Mouse (Mus musculus): ENCODE measurements at regions not wholly inside any gene's neighbourhood (a gene's known extent, or its start where the extent isn't known, plus 50 kb on each side); places are given as distances from the start of the nearest gene placed in this dataset.
A peak's percentile ranks its signal among the peaks of the same experiment; 100 is the strongest.

DNA sequence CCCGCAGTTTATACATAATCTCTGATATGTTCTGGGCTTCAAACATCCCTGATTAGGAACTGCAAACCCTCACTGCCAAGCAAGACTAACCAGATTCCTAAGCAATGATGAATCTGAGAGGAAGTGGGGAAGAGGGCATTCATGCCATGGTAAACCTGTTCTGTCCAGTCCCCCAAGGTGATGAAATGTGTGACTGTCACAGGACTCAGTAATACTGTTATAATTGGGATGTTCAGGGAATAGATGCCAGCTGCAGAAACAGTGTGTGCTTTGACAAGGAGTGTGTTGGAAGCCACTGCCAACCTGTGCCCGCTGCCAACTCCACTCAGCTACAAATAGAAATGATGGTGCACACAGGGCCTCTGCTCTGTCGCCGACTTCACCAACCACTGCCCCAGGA is 466.0 kb downstream of the Efna5 start:
- DNase-seq (ENCODE audit: low spot score in 2 of 2): peak; percentile 8 to 26

DNA sequence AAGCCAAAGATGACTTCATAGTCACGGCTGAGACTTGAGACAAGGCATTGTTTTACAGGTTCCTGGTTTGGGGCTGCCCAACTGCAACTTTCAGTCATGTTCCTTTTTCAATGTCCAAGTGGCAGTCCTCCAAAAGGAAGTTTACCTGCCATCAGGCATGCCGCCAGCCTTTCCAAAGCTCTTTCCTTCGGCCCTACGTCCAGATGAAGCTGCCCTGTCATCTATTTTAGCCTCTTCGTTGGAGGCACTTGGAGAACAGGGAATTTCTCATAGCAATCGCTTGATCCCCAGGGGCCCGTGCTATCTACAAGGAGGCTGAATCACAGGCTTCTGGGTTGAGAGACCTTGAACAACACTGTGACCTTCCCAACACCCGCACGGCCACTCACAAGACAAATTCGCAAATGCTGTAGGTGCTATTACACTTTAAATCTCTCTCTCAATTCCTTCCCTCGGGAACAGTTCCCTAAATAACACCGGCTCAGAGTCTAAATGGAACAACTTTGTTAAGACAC is 468.4 kb downstream of the Efna5 start:
- no peak for DNase-seq (ENCODE audit: low spot score in 2 of 2)

DNA sequence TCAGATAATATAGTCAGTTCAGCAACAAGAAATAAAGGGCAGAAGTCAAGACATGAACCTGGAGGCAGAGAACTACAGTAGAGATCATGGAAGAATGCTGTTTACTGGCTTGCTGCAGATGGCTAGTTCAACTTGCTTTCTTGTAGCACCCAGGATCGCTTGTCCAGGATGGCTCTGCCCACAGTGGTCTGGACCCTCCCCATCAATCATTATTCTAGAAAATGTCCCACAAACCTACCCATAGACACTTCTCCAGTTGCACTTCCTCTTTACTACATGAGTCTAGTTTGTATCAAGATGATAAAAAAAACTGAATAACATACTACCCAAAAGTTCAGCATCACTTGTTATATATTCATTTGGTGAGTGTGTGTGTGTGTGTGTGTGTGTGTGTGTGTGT is 477.4 kb downstream of the Efna5 start:
- DNase-seq (ENCODE audit: low spot score in 2 of 2): no peak

DNA sequence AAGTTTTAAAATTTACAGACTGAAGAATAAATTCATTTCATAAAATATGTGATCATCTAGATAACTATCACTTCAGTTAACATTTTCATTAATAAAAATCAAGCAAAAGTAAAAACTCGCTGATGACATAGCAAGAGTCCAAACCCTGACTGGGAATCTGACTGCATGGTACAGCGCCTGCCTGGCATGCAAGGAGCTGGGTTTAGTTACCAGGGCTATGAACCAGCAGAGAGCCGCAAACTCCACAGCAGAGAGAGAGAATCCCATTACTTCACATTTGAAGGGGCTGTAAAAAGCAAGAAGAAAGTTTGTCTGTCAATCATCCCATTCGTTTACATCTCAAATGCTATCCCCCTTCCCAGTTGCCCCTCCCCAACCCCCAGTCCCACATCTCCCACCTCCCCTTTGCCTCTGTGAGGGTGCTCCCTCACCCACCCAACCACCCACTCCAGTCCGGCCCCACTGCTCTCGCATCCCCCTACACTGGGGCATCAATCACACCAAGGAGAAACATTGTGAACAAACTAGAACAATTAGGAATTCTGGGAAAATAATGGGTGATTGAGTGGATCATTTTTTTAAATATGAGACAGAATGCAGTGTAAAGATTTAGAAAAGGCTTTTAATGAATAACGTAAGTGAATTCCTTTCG is 487.6 kb downstream of the Efna5 start:
- no peak for DNase-seq (ENCODE audit: low spot score in 2 of 2)

DNA sequence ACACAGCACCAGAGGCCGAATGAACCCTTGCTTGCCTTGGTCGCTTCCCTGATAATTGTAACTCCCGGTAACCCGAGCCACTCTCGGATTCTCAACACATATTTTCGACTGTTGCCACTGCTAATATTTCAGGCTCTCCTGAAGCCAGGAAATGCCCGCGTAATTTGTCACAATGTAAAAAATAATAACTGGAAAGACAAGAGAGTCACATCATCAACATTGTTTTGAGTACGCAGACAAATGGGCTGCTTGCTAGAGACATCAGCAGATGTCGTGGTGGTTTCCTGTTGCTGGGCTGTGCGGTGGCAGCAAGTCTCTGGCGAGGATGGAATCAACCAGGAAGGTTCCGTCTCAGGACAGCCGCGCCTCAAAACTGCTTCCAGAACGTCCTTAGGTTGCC is 497.1 kb downstream of the Efna5 start:
- no peak for DNase-seq (ENCODE audit: low spot score in 2 of 2)

DNA sequence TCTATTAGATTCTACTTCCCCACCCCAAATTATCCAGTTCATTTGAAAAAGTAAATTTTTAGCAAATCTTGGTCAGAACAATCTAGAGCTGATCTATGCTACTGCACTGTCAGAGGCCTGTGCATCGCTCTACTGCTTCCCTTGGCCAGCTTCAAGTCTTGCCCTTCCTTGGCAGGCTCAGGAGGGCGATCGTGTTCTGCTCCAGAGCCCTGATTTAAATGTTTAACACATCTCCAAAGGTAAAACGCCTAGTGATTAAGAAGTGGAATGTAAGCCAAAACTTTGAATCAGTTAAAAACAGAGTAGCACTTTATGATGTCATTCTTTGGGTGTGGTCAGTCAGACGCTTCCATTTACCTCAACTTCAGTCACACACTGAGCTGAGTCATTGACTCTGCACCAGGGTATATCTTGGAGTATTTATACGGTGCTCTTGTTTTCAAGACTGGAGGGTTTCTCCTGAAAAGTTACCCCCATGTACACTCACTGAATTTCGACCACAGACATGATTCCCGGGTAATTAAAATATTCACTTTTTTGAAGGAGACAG is 502.2 kb downstream of the Efna5 start:
- no peak for DNase-seq (ENCODE audit: low spot score in 2 of 2)

DNA sequence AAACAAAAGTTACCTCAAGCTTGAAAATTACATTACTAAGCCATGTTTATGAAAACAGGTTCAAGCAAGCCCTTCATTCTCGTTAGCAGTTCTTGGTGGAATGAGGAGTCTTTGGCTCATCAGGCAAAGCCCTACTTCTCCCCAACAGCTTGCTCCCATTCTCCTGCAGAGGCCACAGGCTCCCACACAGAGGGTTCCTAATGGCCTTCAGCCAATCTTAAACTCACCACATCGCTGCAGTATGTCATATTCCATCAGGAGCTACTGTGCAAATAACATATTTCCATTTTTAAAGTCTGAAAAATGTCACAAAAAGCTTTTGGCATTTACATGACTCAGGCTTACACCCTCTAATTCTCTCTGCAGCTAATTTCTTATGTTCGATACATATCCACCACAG is 512.0 kb downstream of the Efna5 start:
- peak in 1 of 2 experiments; percentile 2 for DNase-seq (ENCODE audit: low spot score in 2 of 2)

DNA sequence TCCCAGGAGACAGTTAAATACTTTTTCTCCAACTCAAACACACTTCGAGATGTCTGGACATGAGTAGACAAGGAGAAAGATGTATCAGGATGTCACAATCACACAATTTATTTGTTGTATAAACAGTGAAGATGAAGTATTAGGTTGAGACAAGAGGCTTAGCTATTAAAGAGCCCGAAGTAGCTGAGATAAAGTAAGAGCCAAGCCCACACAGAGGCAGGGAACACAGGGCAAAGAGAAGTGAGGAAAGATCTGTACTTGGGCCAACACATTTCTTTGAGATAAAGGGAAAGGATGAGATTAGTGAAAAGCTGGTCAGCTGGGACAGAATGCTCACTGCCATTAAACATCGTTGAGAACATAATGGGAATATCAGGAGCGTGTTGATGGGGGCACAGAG is 513.2 kb downstream of the Efna5 start:
- no peak for DNase-seq (ENCODE audit: low spot score in 2 of 2)

DNA sequence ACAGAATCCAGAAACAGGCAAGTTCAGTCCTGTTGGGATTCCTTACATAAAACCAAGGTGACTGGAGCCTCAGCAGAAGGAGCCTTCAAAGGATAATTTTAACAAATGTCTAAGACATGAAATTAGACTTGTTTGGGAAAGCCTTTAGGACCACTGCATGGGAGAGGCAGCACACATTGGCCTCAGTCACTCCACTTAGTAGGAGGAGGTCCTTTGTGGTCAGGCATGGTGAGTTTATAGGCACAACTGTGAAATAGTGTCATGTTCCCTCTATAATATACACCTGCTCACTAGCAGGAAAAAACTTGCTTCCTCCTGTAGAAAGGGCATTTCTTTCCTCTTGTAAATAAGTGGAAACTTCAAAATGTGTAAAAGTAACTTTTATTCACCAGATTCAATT is 522.8 kb downstream of the Efna5 start:
- no peak for DNase-seq (ENCODE audit: low spot score in 2 of 2)

DNA sequence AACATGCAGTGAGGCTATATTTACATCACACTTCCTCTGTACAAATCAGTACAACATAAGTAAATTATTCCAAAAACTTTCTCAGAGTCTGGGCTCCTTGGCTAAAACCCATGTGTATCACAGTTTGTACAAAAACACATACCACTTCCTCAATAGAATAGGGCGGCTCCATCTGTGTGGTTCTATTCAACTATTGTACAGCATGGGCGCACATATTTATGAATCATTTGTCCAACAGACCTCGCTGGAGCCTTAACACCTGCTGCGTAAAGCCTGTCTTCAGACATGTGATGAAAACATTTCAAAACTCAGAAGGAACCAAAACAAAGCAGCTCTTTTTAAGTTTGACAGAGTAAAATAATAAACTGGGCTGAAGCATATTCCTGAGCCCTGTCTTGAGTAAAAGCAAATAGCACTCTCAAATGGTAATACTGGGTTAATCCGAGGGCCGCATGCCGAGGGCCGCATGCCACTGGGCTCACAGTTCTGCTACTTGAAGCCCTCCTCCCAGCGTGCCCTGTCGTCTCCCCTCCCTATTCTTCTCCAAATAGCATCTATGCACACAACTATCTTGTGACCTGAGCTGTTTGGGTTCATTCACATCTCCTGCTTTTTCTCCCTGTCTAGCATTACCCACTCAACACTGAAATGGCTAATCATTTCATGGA is 543.1 kb downstream of the Efna5 start:
- DNase-seq (ENCODE audit: low spot score in 2 of 2): no peak

DNA sequence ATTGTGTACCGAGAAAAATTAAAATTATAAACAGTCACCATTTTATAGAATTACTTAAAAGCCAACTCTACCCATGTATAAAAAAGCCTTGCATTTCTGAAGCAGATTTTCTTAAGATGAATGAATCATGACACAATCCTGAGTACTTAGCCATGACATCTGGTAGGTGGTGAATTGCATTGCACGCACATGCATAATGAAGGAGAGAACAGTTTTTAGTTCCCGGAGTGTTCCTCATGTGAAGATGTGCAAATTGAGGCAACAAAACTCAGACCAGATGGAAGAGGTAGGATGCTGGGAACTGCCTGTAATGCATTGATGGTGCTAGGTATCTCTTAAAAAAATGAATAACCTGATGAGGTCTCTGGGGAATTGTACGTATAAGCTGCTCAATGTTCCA is 550.9 kb downstream of the Efna5 start:
- DNase-seq (ENCODE audit: low spot score in 2 of 2): peak in 1 of 2 experiments; percentile 41

DNA sequence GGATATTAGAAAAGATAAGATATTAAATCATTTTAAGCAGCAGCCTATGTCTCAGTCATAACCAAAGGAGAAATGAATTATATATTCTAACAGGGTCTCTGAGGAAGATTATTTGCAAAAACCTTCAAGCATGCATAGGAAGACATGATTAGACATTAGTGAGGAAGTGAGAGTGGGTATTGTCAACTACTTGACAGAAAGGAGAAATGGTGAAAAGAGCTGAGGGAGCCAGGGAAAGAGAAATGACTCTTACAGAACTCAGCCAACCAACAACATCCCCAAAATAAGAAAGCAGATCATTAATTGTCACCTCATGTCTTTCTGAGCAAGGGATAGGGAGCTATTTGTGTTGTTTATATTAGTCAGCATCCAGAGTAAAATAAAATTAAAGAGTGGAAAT is 554.3 kb downstream of the Efna5 start:
- DNase-seq (ENCODE audit: low spot score in 2 of 2): no peak

DNA sequence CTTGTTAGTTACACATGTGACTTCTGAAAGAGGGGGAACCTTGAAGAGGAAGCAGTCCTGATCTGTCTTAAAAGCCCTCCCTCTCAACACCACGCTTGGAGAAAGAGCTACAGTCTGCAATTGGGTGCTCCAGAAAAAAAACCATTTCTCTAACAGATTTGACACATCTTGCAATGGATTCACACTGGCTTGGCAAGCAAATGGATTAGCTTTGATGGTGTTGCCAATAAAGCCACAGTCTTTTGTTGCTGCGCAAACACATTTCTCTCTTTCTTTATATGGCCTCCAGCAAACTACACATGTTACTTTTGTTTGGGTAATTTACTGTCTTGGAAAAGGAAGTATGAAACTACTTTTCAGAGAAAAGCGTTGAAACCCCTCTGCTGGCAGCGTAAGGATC is 562.1 kb downstream of the Efna5 start:
- DNase-seq (ENCODE audit: low spot score in 2 of 2): peak in 1 of 2 experiments; percentile 20

DNA sequence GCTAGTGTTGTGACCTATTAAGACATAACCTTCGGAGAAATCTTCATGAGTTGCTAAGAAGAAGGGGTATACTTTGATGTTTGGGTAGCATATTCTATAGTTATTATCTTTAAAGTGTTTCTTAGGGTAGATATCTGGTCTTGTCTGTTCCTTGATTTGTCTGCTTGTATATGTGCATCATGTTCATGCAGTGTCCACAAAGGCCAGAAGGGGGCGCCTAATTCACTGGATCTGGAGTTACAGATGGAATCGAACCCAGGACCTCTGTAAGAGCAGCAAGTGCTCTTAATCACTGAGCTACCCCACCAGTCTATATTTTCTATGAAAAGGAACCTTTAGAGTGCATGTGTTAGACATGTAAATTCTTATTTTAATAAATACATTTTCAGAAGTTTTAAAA is 571.1 kb downstream of the Efna5 start:
- DNase-seq (ENCODE audit: low spot score in 2 of 2): no peak

DNA sequence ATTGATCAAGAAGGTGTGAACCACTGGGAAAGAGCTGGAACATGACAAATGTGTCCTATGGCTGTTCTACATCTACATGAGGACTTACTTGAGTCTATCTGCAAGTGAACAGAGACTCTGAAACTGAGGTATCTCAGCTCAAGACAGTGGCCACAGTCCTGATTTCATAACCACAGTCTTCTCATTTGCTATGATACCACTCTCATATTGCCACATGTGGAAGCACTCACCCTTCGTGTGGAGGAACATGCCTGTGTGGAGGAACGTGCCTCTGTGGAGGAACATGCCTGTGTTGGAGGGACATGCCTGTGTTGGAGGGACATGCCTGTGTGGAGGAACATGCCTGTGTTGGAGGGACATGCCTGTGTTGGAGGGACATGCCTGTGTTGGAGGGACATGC is 574.0 kb downstream of the Efna5 start:
- no peak for DNase-seq (ENCODE audit: low spot score in 2 of 2)

DNA sequence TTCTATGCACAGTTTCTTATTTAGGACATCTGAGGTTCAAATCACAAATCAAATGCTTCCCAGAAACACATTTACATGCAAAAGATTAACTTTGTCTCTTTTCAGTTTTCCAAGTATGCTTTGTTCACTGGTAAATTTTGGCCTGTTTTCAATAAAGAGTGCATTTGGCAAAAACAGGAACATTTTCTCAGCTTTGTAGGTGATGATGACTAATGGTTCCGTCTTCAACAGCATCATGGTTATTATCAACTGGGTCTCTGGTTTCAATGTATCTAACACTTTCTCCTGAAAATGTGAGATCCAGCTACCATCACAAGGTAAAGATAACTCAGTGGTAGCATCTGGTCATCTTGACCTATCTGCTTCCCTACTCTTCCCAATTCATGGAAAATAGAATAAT is 574.6 kb downstream of the Efna5 start:
- no peak for DNase-seq (ENCODE audit: low spot score in 2 of 2)

DNA sequence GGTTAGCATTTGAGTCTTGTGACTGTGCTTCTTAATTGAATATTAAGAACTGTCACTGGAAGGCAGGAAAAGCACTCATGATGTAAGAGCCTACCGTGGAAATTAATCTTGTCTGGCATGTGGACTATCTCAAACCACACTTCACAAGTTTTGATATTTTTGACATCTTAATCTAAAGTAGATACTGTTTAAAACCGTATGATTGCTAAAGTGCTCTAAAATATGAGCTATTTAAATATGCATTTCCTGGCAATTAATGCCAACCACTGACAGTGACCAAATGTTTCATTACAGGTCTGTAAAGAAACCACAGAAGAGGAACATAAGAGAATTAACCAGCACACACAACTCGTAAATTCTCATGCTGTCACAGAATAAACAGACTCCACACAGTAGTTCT is 576.0 kb downstream of the Efna5 start:
- no peak for DNase-seq (ENCODE audit: low spot score in 2 of 2)

DNA sequence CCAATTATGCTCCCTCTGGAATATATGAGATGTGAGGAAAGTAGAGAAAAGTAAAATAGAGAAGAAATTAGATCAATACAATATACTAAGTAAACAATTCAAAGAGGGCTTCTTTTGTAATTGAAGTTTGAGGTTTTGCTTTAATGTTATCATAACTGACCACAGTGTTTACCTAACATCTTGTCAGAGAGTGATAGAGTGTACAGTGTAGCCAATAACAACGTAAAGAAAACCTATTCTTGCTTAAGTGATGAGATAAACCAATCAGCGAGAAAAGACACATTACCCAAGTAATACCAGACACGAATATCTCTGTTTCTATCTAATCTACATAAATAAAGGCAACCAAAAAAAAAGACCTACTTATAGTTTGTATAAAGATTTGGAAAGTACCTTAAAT is 577.0 kb downstream of the Efna5 start:
- DNase-seq (ENCODE audit: low spot score in 2 of 2): no peak

DNA sequence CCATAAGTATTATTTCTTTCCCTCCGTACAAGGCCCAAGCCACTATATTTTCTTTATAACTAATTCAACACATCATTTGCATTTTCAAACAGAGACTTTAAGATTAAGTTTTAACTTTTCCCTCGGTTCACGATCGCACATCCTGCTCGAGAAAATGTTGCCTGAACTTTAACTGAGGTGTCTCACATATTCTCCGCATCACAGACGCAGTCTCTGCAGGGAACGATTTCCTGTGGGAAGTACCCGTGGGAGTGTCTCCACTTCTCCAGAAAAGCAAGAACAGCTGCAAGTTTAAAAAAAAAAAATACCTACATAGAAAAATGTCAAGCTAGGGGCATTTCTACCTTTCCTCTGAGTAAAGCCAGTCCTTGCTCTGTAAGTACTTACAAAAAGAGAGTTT is 581.2 kb downstream of the Efna5 start:
- peak; percentile 26 to 27 for DNase-seq (ENCODE audit: low spot score in 2 of 2)

DNA sequence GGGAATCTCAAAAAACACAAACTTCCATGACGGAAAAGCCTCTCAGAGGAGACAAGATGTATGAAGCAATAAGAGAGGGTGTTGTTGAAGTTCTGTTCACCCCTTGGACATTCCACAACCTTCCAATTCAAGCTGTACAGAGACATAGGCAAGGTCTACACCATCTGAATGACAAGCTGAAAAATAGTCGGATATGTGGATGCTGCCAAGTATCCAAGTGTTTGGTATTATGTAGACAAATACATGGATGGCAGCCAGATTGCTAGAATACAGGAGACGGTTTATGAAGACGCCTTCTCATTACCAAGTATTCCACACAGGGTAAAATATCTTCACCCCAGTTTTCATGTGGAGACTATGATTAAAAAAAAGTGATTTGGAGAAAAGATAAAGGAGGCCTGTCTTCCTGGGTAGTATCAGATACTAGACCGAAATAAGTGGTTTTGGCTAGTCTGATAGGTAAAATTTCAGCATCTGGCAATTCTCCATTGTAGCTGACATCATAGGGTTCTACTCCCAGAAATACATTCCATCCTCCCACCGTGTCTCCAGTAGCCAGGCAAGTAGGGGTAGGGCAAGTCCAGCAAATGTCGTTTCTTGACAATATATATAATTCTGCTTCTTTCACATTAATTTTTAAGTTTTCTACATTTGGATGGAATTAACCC is 583.6 kb downstream of the Efna5 start:
- DNase-seq (ENCODE audit: low spot score in 2 of 2): no peak

DNA sequence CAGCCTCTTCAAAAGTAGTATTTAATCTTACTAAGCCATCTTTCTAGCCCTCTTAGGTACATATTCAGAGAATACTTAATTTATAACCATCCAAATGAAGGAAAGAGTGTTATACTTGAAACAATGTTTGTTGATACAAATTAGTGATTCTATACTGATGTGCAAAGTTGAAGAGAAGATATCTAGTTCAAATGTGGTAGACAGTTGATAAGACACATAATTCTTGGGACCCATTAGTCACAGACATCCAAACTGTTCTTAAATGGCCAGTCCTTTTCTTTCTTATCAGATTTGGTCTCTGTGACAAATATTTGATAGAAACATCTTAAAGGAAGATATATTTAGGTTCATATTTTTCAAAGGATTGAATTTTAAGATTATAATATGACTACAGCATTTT is 585.7 kb downstream of the Efna5 start:
- no peak for DNase-seq (ENCODE audit: low spot score in 2 of 2)

DNA sequence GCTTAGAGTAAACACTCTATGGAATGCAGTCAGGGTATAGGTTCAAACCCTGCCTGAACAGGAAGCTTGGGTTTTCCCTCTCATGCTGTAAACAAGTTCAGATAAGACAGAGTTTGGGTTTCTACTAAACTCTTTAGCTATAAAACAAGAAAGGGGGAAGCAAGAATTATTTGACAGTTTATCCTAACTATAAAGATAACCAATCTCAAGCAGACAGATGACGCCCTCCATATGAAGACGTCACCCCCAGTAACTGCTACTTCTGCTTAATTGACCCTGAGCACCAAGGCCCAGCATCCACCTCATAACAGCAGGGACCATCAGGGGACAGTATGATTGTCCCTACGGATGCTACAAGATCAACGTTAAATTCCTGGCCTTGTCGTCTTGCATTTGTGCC is 588.4 kb downstream of the Efna5 start:
- no peak for DNase-seq (ENCODE audit: low spot score in 2 of 2)

DNA sequence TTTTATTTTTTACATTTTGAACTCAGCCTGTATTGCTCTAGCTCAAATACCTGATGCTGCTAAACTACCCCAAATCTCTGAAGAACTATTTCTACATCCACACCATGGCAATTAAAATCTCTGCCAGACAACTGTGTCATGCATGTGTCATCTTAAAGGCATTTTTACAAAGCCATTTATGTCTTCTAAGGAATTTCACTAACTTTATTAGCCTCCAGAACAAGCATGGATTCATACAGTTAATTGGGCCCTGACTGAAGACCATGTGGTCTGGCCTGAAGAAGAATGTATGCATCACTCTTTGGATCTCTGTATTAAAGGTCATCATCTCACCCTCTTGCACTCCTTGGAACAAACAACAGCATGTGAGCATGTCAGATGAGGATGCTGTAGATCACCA is 593.5 kb downstream of the Efna5 start:
- no peak for DNase-seq (ENCODE audit: low spot score in 2 of 2)
